Mouse (Mus musculus): ENCODE data around the gene Iqgap1.

The Iqgap1 gene

GRCm38 (mm10) chr7:80803173-80803872, 22.5 kb downstream of the Iqgap1 start:
- peak; percentile 83 to 97 for DNase-seq (ENCODE audit: low spot score in 2 of 2)

GRCm38 (mm10) chr7:80802412-80803160, 23.2 kb downstream of the Iqgap1 start:
- peak in 1 of 2 experiments; percentile 73 for DNase-seq (ENCODE audit: low spot score in 2 of 2)

GRCm38 (mm10) chr7:80799307-80799706, 26.5 kb downstream of the Iqgap1 start:
- no peak for DNase-seq (ENCODE audit: low spot score in 2 of 2)

GRCm38 (mm10) chr7:80796805-80797567, 28.8 kb downstream of the Iqgap1 start:
- DNase-seq (ENCODE audit: low spot score in 2 of 2): no peak

GRCm38 (mm10) chr7:80796258-80796657, 29.5 kb downstream of the Iqgap1 start:
- no peak for DNase-seq (ENCODE audit: low spot score in 2 of 2)

GRCm38 (mm10) chr7:80789534-80789933, 36.2 kb downstream of the Iqgap1 start:
- DNase-seq (ENCODE audit: low spot score in 2 of 2): no peak

GRCm38 (mm10) chr7:80789061-80789460, 36.7 kb downstream of the Iqgap1 start:
- no peak for DNase-seq (ENCODE audit: low spot score in 2 of 2)

GRCm38 (mm10) chr7:80788002-80788401, 37.8 kb downstream of the Iqgap1 start:
- DNase-seq (ENCODE audit: low spot score in 2 of 2): no peak

- no peak for DNase-seq (ENCODE audit: low spot score in 2 of 2)
Measured at GRCm38 (mm10) chr7:80786746-80787145, 39.0 kb downstream of the Iqgap1 start.

GRCm38 (mm10) chr7:80783841-80784240, 41.9 kb downstream of the Iqgap1 start:
- DNase-seq (ENCODE audit: low spot score in 2 of 2): no peak

GRCm38 (mm10) chr7:80782155-80783109, 43.3 kb downstream of the Iqgap1 start:
- peak in 1 of 2 experiments; percentile 45 for DNase-seq (ENCODE audit: low spot score in 2 of 2)

- no peak for DNase-seq (ENCODE audit: low spot score in 2 of 2)
Measured at GRCm38 (mm10) chr7:80781444-80782120, 44.2 kb downstream of the Iqgap1 start.

GRCm38 (mm10) chr7:80778958-80779669, 46.7 kb downstream of the Iqgap1 start:
- DNase-seq (ENCODE audit: low spot score in 2 of 2): peak in 1 of 2 experiments; percentile 74

GRCm38 (mm10) chr7:80778376-80778775, 47.4 kb downstream of the Iqgap1 start:
- no peak for DNase-seq (ENCODE audit: low spot score in 2 of 2)

- no peak for DNase-seq (ENCODE audit: low spot score in 2 of 2)
Measured at GRCm38 (mm10) chr7:80777151-80777550, 48.6 kb downstream of the Iqgap1 start.

GRCm38 (mm10) chr7:80776090-80776489, 49.7 kb downstream of the Iqgap1 start:
- no peak for DNase-seq (ENCODE audit: low spot score in 2 of 2)

GRCm38 (mm10) chr7:80775448-80775904, 50.3 kb downstream of the Iqgap1 start:
- no peak for DNase-seq (ENCODE audit: low spot score in 2 of 2)

- DNase-seq (ENCODE audit: low spot score in 2 of 2): no peak
Measured at GRCm38 (mm10) chr7:80774615-80775447, 50.9 kb downstream of the Iqgap1 start.
